Mouse (Mus musculus): ENCODE data around the gene Trim72. TPM values are rescaled to one million over a fixed set of nuclear protein-coding genes. Genes with fewer than 3 reads are reported as not detected.
"Not testable (repeated sequence)": the region's sequence is repeated elsewhere in the genome, so short reads cannot be mapped to it uniquely, and the experiment has no call there.

Trim72 gene
- polyA plus RNA-seq, 1 experiment from 2014 or later, result 0.10 TPM

- WGBS, result 83% methylated on average over 5 of the region's 5 CpGs
- ATAC-seq (ENCODE audit: borderline replicate concordance, extremely low read depth, low FRiP score, low TSS enrichment), result no peak
Observed at GRCm38 (mm10) chr7:128032290-128032988, 28.7 kb downstream of the Trim72 start.

GRCm38 (mm10) chr7:128032989-128033293 lies 29.2 kb downstream of the Trim72 start:
- WGBS, result 82% methylated on average over 3 of the region's 3 CpGs
- Histone ChIP-seq H3K4me1 (no peaks in the 10 kb centered on the region), H3K9ac (no peak overlapping the region), H3K27me3 (no peaks in the 10 kb centered on the region), H3K27ac (no peak overlapping the region), H3K9me3 (no peaks in the 10 kb centered on the region), H3K4me2 (no peak overlapping the region), H3K4me3 (no peak overlapping the region), H3K36me3 (no peaks in the 10 kb centered on the region)
- ATAC-seq (ENCODE audit: borderline replicate concordance, extremely low read depth, low FRiP score, low TSS enrichment), result no peak

More at GRCm38 (mm10) chr7:128032290-128032988, 28.7 kb downstream of the Trim72 start:
- H3K9me3 ChIP-seq, result no peaks in the 10 kb centered on the region
- H3K36me3 ChIP-seq, result no peaks in the 10 kb centered on the region
- H3K4me2 ChIP-seq, result no peak overlapping the region
- H3K27me3 ChIP-seq, result no peaks in the 10 kb centered on the region
- H3K9ac ChIP-seq, result no peak overlapping the region
- H3K27ac ChIP-seq, result no peak overlapping the region
- H3K4me1 ChIP-seq, result no peaks in the 10 kb centered on the region
- no peak overlapping the region for H3K4me3 ChIP-seq

DNA sequence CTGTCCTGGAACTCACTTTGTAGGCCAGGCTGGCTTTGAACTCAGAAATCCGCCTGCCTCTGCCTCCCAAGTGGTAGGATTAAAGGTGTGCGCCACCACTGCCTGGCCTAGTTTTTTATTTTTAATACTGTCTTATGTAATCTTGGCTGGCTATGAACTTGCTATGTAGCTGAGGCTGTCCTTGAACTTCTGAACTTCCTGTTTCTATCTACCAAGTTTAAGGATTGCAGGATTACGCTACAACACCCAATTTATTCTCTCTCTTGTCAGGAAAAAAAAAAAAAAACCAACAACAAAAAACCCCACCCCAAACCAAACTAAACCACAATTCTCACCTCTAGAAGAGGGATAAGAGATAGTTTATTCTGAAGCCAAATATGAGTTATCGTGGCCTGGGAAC lies 29.9 kb downstream of the Trim72 start:
- Histone ChIP-seq H3K27ac (no peak overlapping the region), H3K36me3 (no peaks in the 10 kb centered on the region), H3K4me1 (no peaks in the 10 kb centered on the region), H3K9ac (no peak overlapping the region), H3K4me3 (no peak overlapping the region), H3K4me2 (no peak overlapping the region), H3K27me3 (no peaks in the 10 kb centered on the region), H3K9me3 (no peaks in the 10 kb centered on the region)
- WGBS, result 86% methylated on average over 4 of the region's 4 CpGs
- ATAC-seq (ENCODE audit: borderline replicate concordance, extremely low read depth, low FRiP score, low TSS enrichment), result no peak

DNA sequence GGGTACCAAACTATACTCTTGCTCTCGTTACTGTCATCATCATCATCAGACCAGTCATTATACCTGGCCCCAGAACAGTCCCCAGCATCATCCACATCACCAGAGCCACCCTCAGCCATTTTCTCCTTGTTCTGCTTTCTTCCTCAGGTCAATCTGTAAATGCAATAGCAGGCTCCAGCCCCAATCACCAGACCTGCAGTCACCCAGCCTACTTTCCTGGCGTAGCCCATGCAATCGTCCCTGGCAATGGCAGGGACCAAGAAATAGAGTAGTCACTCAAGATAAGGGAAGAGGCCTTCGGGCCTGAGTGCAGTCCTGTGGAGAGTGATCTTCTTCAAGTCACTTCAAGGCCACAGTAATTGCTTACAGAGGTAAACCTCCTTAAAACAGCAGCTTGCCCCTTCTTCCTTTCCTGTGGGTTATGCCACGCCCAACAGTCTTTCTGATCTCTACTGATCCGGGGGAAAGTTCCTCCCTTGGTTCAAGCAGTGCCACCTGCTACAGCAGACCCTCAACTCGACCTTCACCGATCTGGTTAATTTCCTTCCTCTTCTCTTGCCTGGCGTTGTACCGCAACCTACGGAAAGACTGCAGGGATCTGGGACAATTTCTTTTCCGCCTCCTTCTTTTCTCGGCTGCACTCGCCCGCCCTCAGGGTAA lies 38.5 kb downstream of the Trim72 start:
- H3K9me3 ChIP-seq; H3K4me3 ChIP-seq; H3K4me1 ChIP-seq; H3K9ac ChIP-seq; ATAC-seq (ENCODE audit: borderline replicate concordance, extremely low read depth, low FRiP score, low TSS enrichment); H3K4me2 ChIP-seq; H3K27ac ChIP-seq; H3K27me3 ChIP-seq; H3K36me3 ChIP-seq: not testable (repeated sequence)
- WGBS, result 77% methylated on average over 15 of the region's 15 CpGs

- H3K9ac ChIP-seq, result no peak overlapping the region
- 54% methylated on average over 4 of the region's 4 CpGs for WGBS
- H3K9me3 ChIP-seq, result no peaks in the 10 kb centered on the region
- no peaks in the 10 kb centered on the region for H3K4me1 ChIP-seq
- no peak for ATAC-seq (ENCODE audit: borderline replicate concordance, extremely low read depth, low FRiP score, low TSS enrichment)
- H3K36me3 ChIP-seq, result no peaks in the 10 kb centered on the region
- no peak overlapping the region for H3K4me3 ChIP-seq
- no peak overlapping the region for H3K4me2 ChIP-seq
- no peaks in the 10 kb centered on the region for H3K27me3 ChIP-seq
- no peak overlapping the region for H3K27ac ChIP-seq
Observed at GRCm38 (mm10) chr7:128044142-128044785, 40.5 kb downstream of the Trim72 start.

DNA sequence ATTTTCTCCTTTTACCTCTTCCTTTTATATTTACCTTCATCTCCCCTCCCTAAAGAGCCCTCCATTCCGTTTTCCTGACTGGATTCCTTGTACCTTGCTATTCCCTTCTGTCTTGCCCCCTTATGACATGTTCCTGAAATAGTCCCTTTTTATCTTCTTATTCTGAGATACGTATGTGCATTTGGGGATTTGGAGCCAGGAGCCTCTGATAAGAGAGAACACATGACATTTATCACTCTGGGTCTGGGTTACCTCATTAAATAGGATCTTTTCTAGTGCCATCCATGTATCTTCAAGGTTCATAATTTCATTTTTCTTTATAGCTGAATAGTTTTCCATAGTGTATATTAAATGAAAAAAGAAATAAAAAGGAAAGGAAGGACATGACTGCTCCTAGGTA lies 41.9 kb downstream of the Trim72 start:
- Histone ChIP-seq H3K9me3 (no peaks in the 10 kb centered on the region), H3K4me3 (no peak overlapping the region), H3K4me1 (no peaks in the 10 kb centered on the region), H3K27ac (no peak overlapping the region), H3K4me2 (no peak overlapping the region), H3K36me3 (no peaks in the 10 kb centered on the region), H3K9ac (no peak overlapping the region), H3K27me3 (no peaks in the 10 kb centered on the region)
- ATAC-seq (ENCODE audit: borderline replicate concordance, extremely low read depth, low FRiP score, low TSS enrichment), result no peak
- 44% methylated on average over 2 of the region's 2 CpGs for WGBS

DNA sequence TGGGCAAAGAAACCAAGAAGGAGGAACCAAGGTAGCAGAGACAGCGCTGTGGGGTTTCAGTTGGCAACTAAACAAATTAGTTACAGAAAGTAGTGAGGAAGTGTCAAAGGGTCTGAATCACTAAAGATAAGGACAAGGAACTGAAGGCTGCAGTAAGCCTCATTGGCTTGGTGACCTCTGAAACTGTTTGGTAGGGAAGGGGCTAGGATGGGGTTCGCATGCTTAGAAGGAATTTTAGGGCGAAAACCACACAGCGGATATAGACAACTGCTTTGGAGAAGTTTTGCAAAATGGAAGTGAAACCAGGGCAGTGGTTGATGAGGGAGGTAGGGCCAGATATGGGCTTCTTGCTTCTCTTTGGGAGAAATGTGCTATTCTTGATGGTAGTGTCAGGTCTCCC lies 45.1 kb downstream of the Trim72 start:
- Histone ChIP-seq H3K9ac (no peak overlapping the region), H3K27ac (no peak overlapping the region), H3K27me3 (no peaks in the 10 kb centered on the region), H3K4me3 (no peak overlapping the region), H3K4me2 (no peak overlapping the region), H3K4me1 (no peaks in the 10 kb centered on the region), H3K36me3 (no peaks in the 10 kb centered on the region), H3K9me3 (no peaks in the 10 kb centered on the region)
- WGBS, result 83% methylated on average over 4 of the region's 4 CpGs
- ATAC-seq (ENCODE audit: borderline replicate concordance, extremely low read depth, low FRiP score, low TSS enrichment), result no peak

- no peak overlapping the region for H3K4me2 ChIP-seq
- H3K4me1 ChIP-seq, result no peaks in the 10 kb centered on the region
- H3K27ac ChIP-seq, result no peak overlapping the region
- no peaks in the 10 kb centered on the region for H3K9me3 ChIP-seq
- H3K36me3 ChIP-seq, result no peaks in the 10 kb centered on the region
- no peak overlapping the region for H3K9ac ChIP-seq
- H3K27me3 ChIP-seq, result no peaks in the 10 kb centered on the region
- no peak overlapping the region for H3K4me3 ChIP-seq
- WGBS, result 76% methylated on average over 2 of the region's 2 CpGs
- no peak for ATAC-seq (ENCODE audit: borderline replicate concordance, extremely low read depth, low FRiP score, low TSS enrichment)
Observed at GRCm38 (mm10) chr7:128049254-128049653, 45.5 kb downstream of the Trim72 start.

GRCm38 (mm10) chr7:128050739-128051138 lies 47.0 kb downstream of the Trim72 start:
- H3K4me1 ChIP-seq, result no peaks in the 10 kb centered on the region
- no peaks in the 10 kb centered on the region for H3K36me3 ChIP-seq
- no peak overlapping the region for H3K4me3 ChIP-seq
- H3K27me3 ChIP-seq, result no peaks in the 10 kb centered on the region
- WGBS, result 48% methylated on average over 4 of the region's 4 CpGs
- H3K9ac ChIP-seq, result no peak overlapping the region
- no peak overlapping the region for H3K27ac ChIP-seq
- H3K9me3 ChIP-seq, result no peaks in the 10 kb centered on the region
- H3K4me2 ChIP-seq, result no peak overlapping the region
- ATAC-seq (ENCODE audit: borderline replicate concordance, extremely low read depth, low FRiP score, low TSS enrichment), result no peak

DNA sequence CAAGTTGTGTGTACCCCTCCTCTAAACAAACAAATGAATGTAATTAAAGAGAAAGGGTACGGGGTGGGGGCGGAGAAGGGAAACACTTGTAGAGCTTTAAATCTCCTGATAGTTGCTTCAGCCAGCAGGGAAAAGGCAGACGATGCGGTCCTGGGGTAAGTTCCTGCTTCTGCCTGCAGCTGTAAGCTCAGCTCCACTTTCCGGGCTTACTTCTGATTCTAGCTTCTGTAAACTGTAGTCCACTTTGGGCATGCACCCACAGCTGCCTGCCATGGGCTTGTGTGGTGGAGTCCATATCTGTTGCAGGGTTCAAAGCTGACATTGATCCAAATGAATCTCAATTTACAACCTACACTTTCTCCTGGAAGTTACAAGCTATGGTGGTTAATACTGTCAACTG lies 49.3 kb downstream of the Trim72 start:
- H3K9me3 ChIP-seq, result no peaks in the 10 kb centered on the region
- no peak overlapping the region for H3K4me2 ChIP-seq
- H3K27ac ChIP-seq, result no peak overlapping the region
- no peaks in the 10 kb centered on the region for H3K4me1 ChIP-seq
- no peak for ATAC-seq (ENCODE audit: borderline replicate concordance, extremely low read depth, low FRiP score, low TSS enrichment)
- H3K9ac ChIP-seq, result no peak overlapping the region
- H3K27me3 ChIP-seq, result no peaks in the 10 kb centered on the region
- no peak overlapping the region for H3K4me3 ChIP-seq
- H3K36me3 ChIP-seq, result no peaks in the 10 kb centered on the region
- WGBS, result 51% methylated on average over 5 of the region's 5 CpGs

DNA sequence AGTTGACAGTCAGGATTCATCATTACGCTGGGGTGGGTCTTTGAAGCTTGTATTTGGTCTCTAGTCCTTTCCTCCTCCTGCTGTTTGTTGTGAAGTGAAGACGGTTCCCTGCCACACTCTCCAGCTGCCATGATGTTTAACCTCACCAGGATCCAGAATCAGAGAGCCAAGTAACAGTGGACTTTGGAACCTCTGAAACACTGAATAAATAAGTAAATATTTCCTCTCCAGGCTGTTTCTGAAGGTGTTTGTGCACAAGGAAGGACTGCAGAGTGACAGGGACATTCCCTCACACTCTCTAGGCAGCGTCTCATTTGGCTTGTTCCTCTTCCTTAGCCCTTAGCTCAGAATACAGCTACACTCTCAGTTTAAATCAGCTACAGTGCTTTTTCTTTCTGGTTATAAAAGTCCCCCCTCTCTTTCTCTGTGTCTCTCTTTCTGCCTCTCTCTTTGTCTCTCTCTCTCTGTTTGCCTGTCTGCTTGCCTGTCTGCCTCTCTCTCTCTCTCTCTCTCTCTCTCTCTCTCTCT lies 53.2 kb downstream of the Trim72 start:
- Histone ChIP-seq H3K4me2 (no peak overlapping the region), H3K9me3 (no peaks in the 10 kb centered on the region), H3K4me1 (no peaks in the 10 kb centered on the region), H3K9ac (no peak overlapping the region), H3K36me3 (no peaks in the 10 kb centered on the region), H3K27ac (no peak overlapping the region), H3K4me3 (no peak overlapping the region), H3K27me3 (no peaks in the 10 kb centered on the region)
- no peak for ATAC-seq (ENCODE audit: borderline replicate concordance, extremely low read depth, low FRiP score, low TSS enrichment)
- WGBS, result 43% methylated on average over 3 of the region's 3 CpGs

DNA sequence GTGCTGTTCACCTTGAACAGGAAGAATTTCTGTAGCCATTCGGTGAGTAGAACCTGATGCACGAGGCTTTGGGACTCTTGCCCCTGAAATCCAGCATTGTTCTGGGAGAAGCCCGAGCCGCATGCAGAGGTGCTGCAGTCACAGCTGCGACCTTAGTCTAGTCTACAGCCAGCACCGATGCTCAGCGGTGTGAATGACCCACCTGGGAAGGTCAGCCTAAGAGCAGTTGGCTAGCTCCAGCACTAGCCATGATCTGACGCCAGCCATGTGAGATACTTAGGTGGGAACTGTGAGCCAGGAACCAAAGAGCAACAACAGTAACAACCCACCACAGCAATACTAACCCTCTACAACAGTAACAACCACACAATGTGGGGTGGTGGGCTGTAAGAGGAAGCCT lies 54.1 kb downstream of the Trim72 start:
- WGBS, result 72% methylated on average over 8 of the region's 8 CpGs
- ATAC-seq (ENCODE audit: borderline replicate concordance, extremely low read depth, low FRiP score, low TSS enrichment), result no peak
- no peak overlapping the region for H3K4me3 ChIP-seq

More for the DNA sequence above, 54.1 kb downstream of the Trim72 start:
- no peak overlapping the region for H3K4me2 ChIP-seq
- H3K4me1 ChIP-seq, result no peaks in the 10 kb centered on the region
- H3K27me3 ChIP-seq, result no peaks in the 10 kb centered on the region
- H3K9me3 ChIP-seq, result no peaks in the 10 kb centered on the region
- no peaks in the 10 kb centered on the region for H3K36me3 ChIP-seq
- no peak overlapping the region for H3K9ac ChIP-seq
- H3K27ac ChIP-seq, result no peak overlapping the region

Measured in lung, embryonic 15.5 days (tissue).